Mouse (Mus musculus) brain, embryonic 14.5 days (tissue): ENCODE measurements around the gene Atg10.

Experiments used
- CTCF ChIP-seq: fragments of 200-500 bp; IDR thresholded peaks from 2 replicates; pipeline ENCODE4 v1.5.1; 2012; ENCODE audit warnings: inconsistent platforms, mild to moderate bottlenecking, moderate library complexity, borderline replicate concordance; ENCODE audit not compliant: insufficient read depth, insufficient read length; ENCODE audit errors: extremely low read depth
- POLR2A ChIP-seq: fragments of 200-500 bp; IDR thresholded peaks from 2 replicates; pipeline ENCODE4 v1.6.1; 2012; ENCODE audit warnings: mild to moderate bottlenecking, inconsistent platforms, borderline replicate concordance; ENCODE audit not compliant: poor library complexity, insufficient read depth, insufficient read length, severe bottlenecking; ENCODE audit errors: extremely low read depth

GRCm38 (mm10) chr13:91162452-91162851 is 61.3 kb downstream of the Atg10 start:
- TF ChIP-seq CTCF (no peak), POLR2A (no peak)
